Mouse (Mus musculus): ENCODE measurements around the gene Nfu1.

GRCm38 (mm10) chr6:87070641-87071040, 61.6 kb downstream of the Nfu1 start:
- TF ChIP-seq POLR2A (IDR thresholded peaks at IDR 0.05; ENCODE audit: borderline replicate concordance, extremely low read depth, insufficient read depth, insufficient read length, poor library complexity, severe bottlenecking) (no peak), CTCF (IDR thresholded peaks at IDR 0.05; ENCODE audit: borderline replicate concordance, extremely low read depth, insufficient read depth, insufficient read length) (no peak)

All from brain, embryonic 14.5 days (tissue).